Mouse (Mus musculus): ENCODE results near the gene Rars2. TPM values are rescaled to one million over a fixed set of nuclear protein-coding genes. Genes with fewer than 3 reads are reported as not detected.

Gene Rars2
- total and polyA plus RNA-seq, 2 experiments, result 6.1 to 12.2 TPM

DNA sequence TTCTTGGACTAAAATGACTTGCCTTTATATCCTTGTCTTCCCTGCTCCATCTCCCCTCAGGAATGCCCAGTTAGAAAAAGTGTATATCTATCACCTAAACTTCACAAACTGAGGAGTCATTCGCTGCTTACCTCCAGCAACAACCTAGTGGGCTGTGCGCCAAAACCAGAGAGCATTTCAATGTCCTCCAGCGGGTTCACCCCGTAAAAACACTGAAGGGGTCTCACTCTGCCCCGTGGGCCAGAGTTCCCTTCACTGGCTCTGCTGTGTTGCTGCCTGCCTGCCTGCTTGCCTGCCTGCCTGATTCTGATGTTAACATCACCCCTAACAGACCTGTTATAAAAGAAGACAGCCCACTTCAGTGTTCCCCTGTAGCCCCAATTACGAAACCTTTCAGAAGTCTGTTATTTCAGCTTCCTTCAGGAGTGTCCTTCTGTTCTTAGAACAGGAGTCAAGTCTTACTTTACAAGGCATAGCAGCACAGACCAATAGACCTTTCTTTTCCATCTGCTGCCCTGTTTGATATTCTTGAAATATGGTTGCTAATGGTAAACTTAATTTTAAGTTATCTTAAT, 1.1 kb upstream of the Rars2 start:
- Histone ChIP-seq H3K36me3 (ENCODE audit: control insufficient read depth, insufficient read depth, low read length) (peaks cover 5% of the 10 kb centered on the region), H3K79me2 (ENCODE audit: control insufficient read depth, insufficient read depth, low read length) (no peaks in the 10 kb centered on the region; the same call in 1 of the 2 replicates), H3K4me1 (ENCODE audit: control insufficient read depth, insufficient read depth, low read length) (peaks cover 7% of the 10 kb centered on the region), H3K4me3 (ENCODE audit: insufficient read depth, low read depth, low read length) (peak overlapping the region; percentile 75; the same call in 1 of the 2 replicates), H3K27me3 (ENCODE audit: control insufficient read depth, insufficient read depth, low read length) (no peaks in the 10 kb centered on the region), H3K27ac (replicated peaks; ENCODE audit: insufficient read depth, low read depth, low read length) (peak overlapping the region; percentile 38; the same call in 1 of the 2 replicates), H3K9ac (ENCODE audit: low read depth, low read length) (peak overlapping the region; percentile 35)
- DNase-seq (ENCODE audit: extremely low read depth, low read depth, low spot score), result peak; percentile 40
- no peak for TF ChIP-seq POLR2A (IDR thresholded peaks at IDR 0.05; ENCODE audit: extremely low read depth, insufficient read depth, low read length)
- TF ChIP-seq CTCF (IDR thresholded peaks at IDR 0.05; ENCODE audit: low read depth, low read length), result no peak
- 19% methylated on average over 6 of the region's 6 CpGs for WGBS

DNA sequence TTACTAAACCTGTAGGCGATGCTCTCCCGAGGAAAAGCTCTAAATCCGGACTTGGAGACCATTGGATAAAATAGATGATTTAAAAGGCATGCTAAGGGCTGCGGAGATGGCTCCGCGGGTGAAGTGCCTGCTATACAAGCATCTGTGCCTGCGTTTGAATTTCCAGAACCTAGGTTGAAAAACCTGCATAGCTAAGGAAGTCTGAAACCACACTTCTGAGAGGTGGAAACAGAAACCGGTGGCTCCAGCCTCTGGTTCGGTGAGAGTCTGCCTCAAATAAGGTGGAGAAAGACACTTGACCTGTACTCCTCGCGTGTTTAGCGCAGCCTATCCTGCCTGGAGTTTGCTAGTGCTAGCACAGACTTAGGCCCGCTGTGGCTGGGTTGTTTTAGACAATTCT, 546 bp downstream of the Rars2 start:
- under 1% methylated on average over 13 of the region's 13 CpGs for WGBS
- Histone ChIP-seq H3K27ac (replicated peaks; ENCODE audit: insufficient read depth, low read depth, low read length) (peak overlapping the region; percentile 30), H3K4me3 (ENCODE audit: insufficient read depth, low read depth, low read length) (peak overlapping the region; percentile 75), H3K79me2 (ENCODE audit: control insufficient read depth, insufficient read depth, low read length) (no peaks in the 10 kb centered on the region; the same call in 1 of the 2 replicates), H3K27me3 (ENCODE audit: control insufficient read depth, insufficient read depth, low read length) (no peaks in the 10 kb centered on the region), H3K36me3 (ENCODE audit: control insufficient read depth, insufficient read depth, low read length) (no peaks in the 10 kb centered on the region), H3K9ac (ENCODE audit: low read depth, low read length) (peak overlapping the region; percentile 45), H3K4me1 (ENCODE audit: control insufficient read depth, insufficient read depth, low read length) (peaks cover 7% of the 10 kb centered on the region)
- TF ChIP-seq CTCF (IDR thresholded peaks at IDR 0.05; ENCODE audit: low read depth, low read length) (no peak), POLR2A (IDR thresholded peaks at IDR 0.05; ENCODE audit: extremely low read depth, insufficient read depth, low read length) (no peak)
- peak; percentile 43 for DNase-seq (ENCODE audit: extremely low read depth, low read depth, low spot score)

DNA sequence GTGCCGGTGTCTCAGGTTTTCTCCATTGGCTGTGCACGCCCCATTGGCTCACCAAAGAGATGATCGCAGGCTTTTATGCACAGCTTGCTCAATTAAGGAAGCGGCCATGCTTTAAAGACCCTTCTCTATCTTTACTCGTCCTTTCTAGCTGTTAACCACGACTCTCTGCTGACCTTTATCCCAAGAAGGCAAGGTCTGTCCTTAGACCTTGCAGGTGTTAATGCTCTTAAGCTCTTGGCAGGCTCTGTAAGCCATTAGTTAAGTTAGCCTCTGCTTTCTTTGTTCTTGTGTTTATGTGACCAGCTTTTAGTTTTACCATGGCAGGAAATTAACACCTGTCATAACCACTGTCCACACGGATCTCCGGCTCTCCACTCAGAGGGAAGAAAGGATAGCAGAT, 1.4 kb downstream of the Rars2 start:
- Histone ChIP-seq H3K36me3 (ENCODE audit: control insufficient read depth, insufficient read depth, low read length) (no peaks in the 10 kb centered on the region), H3K4me1 (ENCODE audit: control insufficient read depth, insufficient read depth, low read length) (peaks cover 7% of the 10 kb centered on the region), H3K4me3 (ENCODE audit: insufficient read depth, low read depth, low read length) (no peak overlapping the region), H3K79me2 (ENCODE audit: control insufficient read depth, insufficient read depth, low read length) (no peaks in the 10 kb centered on the region; the same call in 1 of the 2 replicates), H3K27me3 (ENCODE audit: control insufficient read depth, insufficient read depth, low read length) (no peaks in the 10 kb centered on the region), H3K9ac (ENCODE audit: low read depth, low read length) (no peak overlapping the region), H3K27ac (replicated peaks; ENCODE audit: insufficient read depth, low read depth, low read length) (no peak overlapping the region)
- TF ChIP-seq POLR2A (IDR thresholded peaks at IDR 0.05; ENCODE audit: extremely low read depth, insufficient read depth, low read length), result no peak
- no peak for TF ChIP-seq CTCF (IDR thresholded peaks at IDR 0.05; ENCODE audit: low read depth, low read length)
- no peak for DNase-seq (ENCODE audit: extremely low read depth, low read depth, low spot score)
- WGBS, result 75% methylated on average over 8 of the region's 8 CpGs

DNA sequence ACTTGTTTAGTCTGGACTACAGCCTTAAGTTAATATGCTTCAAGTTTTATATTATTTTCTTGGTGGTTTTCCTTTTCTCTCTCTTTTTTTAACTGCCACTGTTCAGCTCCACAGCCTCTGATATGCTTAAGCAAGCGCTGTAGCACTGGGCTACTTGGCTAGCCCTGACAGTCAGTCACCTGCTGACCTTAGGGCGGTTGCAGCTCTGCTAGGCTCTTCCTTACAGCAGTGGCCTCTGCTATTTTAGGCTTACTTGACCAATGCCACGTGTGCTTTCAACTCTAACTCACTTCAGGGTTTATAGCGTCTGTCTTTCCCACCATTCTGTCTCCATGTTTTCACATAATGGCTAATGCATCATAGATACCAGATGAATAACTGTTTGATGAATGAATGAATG, 10.8 kb downstream of the Rars2 start:
- no peak for TF ChIP-seq POLR2A (IDR thresholded peaks at IDR 0.05; ENCODE audit: extremely low read depth, insufficient read depth, low read length)
- no peak for TF ChIP-seq CTCF (IDR thresholded peaks at IDR 0.05; ENCODE audit: low read depth, low read length)
- Histone ChIP-seq H3K27ac (replicated peaks; ENCODE audit: insufficient read depth, low read depth, low read length) (no peak overlapping the region), H3K79me2 (ENCODE audit: control insufficient read depth, insufficient read depth, low read length) (no peaks in the 10 kb centered on the region), H3K4me1 (ENCODE audit: control insufficient read depth, insufficient read depth, low read length) (no peaks in the 10 kb centered on the region), H3K36me3 (ENCODE audit: control insufficient read depth, insufficient read depth, low read length) (peaks cover 35% of the 10 kb centered on the region), H3K9ac (ENCODE audit: low read depth, low read length) (no peak overlapping the region), H3K4me3 (ENCODE audit: insufficient read depth, low read depth, low read length) (no peak overlapping the region), H3K27me3 (ENCODE audit: control insufficient read depth, insufficient read depth, low read length) (no peaks in the 10 kb centered on the region)
- DNase-seq (ENCODE audit: extremely low read depth, low read depth, low spot score), result no peak
- 88% methylated on average over 4 of the region's 4 CpGs for WGBS

DNA sequence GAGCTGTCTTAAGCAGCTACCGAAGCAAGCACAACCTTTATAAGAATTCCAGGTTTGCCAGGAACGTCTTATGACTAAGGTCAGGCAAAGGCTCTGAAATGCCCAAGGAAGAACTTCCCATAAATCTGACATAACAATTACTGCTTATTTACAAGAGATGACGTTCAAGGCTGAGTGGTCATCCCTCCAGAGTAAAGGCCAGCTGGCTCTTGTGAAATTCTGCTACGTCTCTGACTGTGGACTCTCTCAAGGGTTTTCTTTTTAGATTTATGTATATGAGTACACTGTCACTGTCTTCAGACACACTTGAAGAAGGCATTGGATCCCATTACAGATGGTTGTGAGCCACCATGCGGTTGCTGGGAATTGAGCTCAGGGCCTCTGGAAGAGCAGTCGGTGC, 11.6 kb downstream of the Rars2 start:
- 94% methylated on average over 6 of the region's 6 CpGs for WGBS
- Histone ChIP-seq H3K36me3 (ENCODE audit: control insufficient read depth, insufficient read depth, low read length) (peaks cover 40% of the 10 kb centered on the region), H3K27me3 (ENCODE audit: control insufficient read depth, insufficient read depth, low read length) (no peaks in the 10 kb centered on the region), H3K4me1 (ENCODE audit: control insufficient read depth, insufficient read depth, low read length) (no peaks in the 10 kb centered on the region), H3K79me2 (ENCODE audit: control insufficient read depth, insufficient read depth, low read length) (no peaks in the 10 kb centered on the region), H3K27ac (replicated peaks; ENCODE audit: insufficient read depth, low read depth, low read length) (no peak overlapping the region), H3K4me3 (ENCODE audit: insufficient read depth, low read depth, low read length) (no peak overlapping the region), H3K9ac (ENCODE audit: low read depth, low read length) (no peak overlapping the region)
- TF ChIP-seq CTCF (IDR thresholded peaks at IDR 0.05; ENCODE audit: low read depth, low read length) (no peak), POLR2A (IDR thresholded peaks at IDR 0.05; ENCODE audit: extremely low read depth, insufficient read depth, low read length) (no peak)
- no peak for DNase-seq (ENCODE audit: extremely low read depth, low read depth, low spot score)

DNA sequence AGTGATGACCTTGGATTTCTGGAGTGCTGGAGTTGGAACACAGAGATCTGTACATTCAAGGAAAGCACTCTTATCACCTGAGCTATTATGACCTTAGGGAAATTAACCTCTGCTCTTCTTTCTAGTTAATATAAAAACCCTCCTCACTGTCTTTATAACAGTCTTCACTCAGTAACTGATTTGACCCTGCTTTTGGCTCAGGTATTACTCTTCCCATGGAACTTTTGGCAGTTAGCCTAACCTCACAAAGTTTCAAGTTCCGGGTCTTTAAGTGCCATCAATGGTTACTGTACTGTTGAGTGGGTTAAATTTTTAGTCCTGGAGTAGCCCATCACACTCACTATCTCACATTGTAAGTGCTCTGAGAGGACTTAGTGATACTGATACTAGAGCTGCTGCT, 15.2 kb downstream of the Rars2 start:
- DNase-seq (ENCODE audit: extremely low read depth, low read depth, low spot score), result peak; percentile 29
- Histone ChIP-seq H3K27me3 (ENCODE audit: control insufficient read depth, insufficient read depth, low read length) (no peaks in the 10 kb centered on the region), H3K4me1 (ENCODE audit: control insufficient read depth, insufficient read depth, low read length) (no peaks in the 10 kb centered on the region), H3K36me3 (ENCODE audit: control insufficient read depth, insufficient read depth, low read length) (peaks cover 48% of the 10 kb centered on the region), H3K4me3 (ENCODE audit: insufficient read depth, low read depth, low read length) (no peak overlapping the region), H3K79me2 (ENCODE audit: control insufficient read depth, insufficient read depth, low read length) (no peaks in the 10 kb centered on the region), H3K27ac (replicated peaks; ENCODE audit: insufficient read depth, low read depth, low read length) (no peak overlapping the region), H3K9ac (ENCODE audit: low read depth, low read length) (no peak overlapping the region)
- no peak for TF ChIP-seq CTCF (IDR thresholded peaks at IDR 0.05; ENCODE audit: low read depth, low read length)
- TF ChIP-seq POLR2A (IDR thresholded peaks at IDR 0.05; ENCODE audit: extremely low read depth, insufficient read depth, low read length), result no peak
- WGBS, result 33% methylated on average over 1 of the region's 1 CpGs
